Mouse (Mus musculus): ENCODE measurements around the gene 2810408A11Rik. TPM values are rescaled to one million over a fixed set of nuclear protein-coding genes. Genes with fewer than 3 reads are reported as not detected.

Gene 2810408A11Rik
- polyA plus RNA-seq, 1 experiment from 2014 or later: 5.5 TPM

DNA sequence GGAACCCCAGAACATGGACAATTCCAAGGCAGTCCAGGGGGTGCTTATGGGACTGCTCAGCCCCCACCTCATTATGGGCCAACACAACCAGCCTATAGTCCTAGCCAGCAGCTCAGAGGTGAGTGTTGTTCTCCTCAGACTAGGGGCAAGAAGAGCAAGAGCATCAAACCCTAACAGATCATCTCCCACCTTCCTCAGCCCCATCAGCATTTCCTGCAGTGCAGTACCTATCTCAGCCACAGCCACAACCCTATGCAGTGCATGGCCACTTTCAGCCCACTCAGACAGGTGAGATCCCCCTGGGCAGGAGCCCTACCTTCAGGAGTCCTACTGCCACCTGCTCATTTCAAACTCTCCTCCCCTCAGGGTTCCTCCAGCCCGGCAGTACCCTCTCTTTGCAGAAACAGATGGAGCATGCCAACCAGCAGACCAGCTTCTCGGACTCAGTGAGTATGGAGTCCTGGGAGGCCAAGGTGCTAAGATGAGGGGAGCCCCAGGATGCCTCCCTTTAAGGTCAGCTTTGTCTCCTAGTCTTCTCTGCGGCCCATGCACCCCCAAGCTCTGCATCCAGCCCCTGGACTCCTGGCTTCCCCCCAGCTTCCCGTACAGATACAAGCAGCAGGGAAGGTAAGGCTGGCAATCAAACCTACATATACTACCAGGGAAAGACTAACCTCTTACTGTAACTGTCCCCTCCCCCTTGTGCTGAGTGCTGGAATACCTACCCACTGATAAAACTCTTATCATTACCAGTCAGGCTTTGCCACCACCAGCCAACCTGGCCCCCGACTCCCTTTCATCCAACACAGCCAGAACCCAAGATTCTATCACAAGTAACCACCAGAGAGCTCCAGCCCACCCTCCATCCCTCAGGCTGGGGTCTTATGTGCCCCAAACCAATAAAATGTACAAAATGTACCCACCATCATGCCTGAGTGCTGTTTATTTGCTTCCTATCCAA is 15.2 kb upstream of the 2810408A11Rik start:
- ATAC-seq: no peak
- Histone ChIP-seq H3K36me3 (ENCODE audit: control insufficient read depth, insufficient read depth, low read length) (peaks cover 47% of the 10 kb centered on the region), H3K27me3 (replicated peaks; ENCODE audit: control insufficient read depth, insufficient read depth, low read length) (no peaks in the 10 kb centered on the region), H3K4me2 (ENCODE audit: low read length) (no peak overlapping the region), H3K9me3 (ENCODE audit: control insufficient read depth, low read length) (no peaks in the 10 kb centered on the region), H3K27ac (ENCODE audit: low read depth, low read length) (no peak overlapping the region), H3K4me3 (ENCODE audit: low read length) (no peak overlapping the region), H3K9ac (ENCODE audit: low read depth, low read length) (no peak overlapping the region), H3K4me1 (ENCODE audit: control insufficient read depth, insufficient read depth, low read depth, low read length) (peaks cover 36% of the 10 kb centered on the region)
- WGBS: 77% methylated on average over 5 of the region's 5 CpGs

DNA sequence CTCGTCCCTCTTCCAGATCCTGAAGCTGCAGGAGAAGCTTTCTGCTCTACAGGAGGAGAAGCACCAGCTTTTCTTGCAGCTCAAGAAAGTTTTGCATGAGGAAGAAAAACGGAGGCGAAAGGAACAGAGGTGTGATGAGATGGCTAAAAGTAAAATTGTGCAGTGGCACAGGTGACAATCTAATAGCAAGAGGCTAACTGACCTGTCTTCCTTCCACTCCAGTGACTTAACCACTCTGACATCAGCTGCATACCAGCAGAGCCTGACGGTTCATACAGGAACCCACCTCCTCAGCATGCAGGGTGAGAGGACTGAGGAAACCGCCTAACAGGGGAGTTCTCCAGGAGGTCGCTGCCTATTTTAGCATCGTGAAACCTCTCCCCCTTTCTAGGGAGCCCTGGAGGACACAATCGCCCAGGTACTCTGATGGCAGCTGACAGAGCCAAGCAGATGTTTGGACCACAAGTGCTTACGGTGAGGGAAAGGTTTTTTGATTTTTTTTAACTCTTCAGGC is 14.2 kb upstream of the 2810408A11Rik start:
- 33% methylated on average over 9 of the region's 9 CpGs for WGBS
- peaks cover 57% of the 10 kb centered on the region for H3K36me3 ChIP-seq (ENCODE audit: control insufficient read depth, insufficient read depth, low read length)
- H3K4me2 ChIP-seq (ENCODE audit: low read length): peak overlapping the region; percentile 99
- H3K9ac ChIP-seq (ENCODE audit: low read depth, low read length): no peak overlapping the region; the same call in 1 of the 2 replicates
- no peak overlapping the region for H3K27ac ChIP-seq (ENCODE audit: low read depth, low read length)
- no peaks in the 10 kb centered on the region for H3K27me3 ChIP-seq (replicated peaks; ENCODE audit: control insufficient read depth, insufficient read depth, low read length)
- no peaks in the 10 kb centered on the region for H3K9me3 ChIP-seq (ENCODE audit: control insufficient read depth, low read length)
- peak overlapping the region; percentile 86 for H3K4me3 ChIP-seq (ENCODE audit: low read length)
- no peak for ATAC-seq
- H3K4me1 ChIP-seq (ENCODE audit: control insufficient read depth, insufficient read depth, low read depth, low read length): peaks cover 33% of the 10 kb centered on the region

DNA sequence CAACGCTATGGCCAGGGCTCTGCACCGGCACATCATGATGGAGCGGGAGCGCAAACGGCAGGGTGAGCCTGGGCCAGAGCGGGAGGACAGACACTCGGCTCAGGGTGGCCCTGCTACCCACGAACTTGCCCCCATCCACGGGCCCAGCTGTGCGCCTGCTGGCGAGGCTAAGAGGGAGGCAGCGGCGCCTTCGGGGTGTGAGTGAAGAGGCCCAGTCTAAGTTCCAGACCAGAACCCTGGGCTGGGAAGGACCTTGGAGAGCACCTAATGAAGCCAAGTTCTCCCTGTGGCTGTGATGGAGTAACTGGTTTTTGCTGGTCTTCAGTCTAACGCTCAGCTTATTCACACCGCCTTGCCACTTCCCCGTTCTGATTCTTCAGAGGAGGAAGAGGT is 13.6 kb upstream of the 2810408A11Rik start:
- peak overlapping the region; percentile 86 for H3K4me3 ChIP-seq (ENCODE audit: low read length)
- H3K4me2 ChIP-seq (ENCODE audit: low read length): peak overlapping the region; percentile 99
- H3K27ac ChIP-seq (ENCODE audit: low read depth, low read length): peak overlapping the region; percentile 88
- ATAC-seq: no peak
- peaks cover 28% of the 10 kb centered on the region for H3K4me1 ChIP-seq (ENCODE audit: control insufficient read depth, insufficient read depth, low read depth, low read length)
- H3K9ac ChIP-seq (ENCODE audit: low read depth, low read length): peak overlapping the region; percentile 89
- peaks cover 63% of the 10 kb centered on the region for H3K36me3 ChIP-seq (ENCODE audit: control insufficient read depth, insufficient read depth, low read length)
- WGBS: 2% methylated on average over 16 of the region's 17 CpGs
- H3K27me3 ChIP-seq (replicated peaks; ENCODE audit: control insufficient read depth, insufficient read depth, low read length): no peaks in the 10 kb centered on the region
- no peaks in the 10 kb centered on the region for H3K9me3 ChIP-seq (ENCODE audit: control insufficient read depth, low read length)

DNA sequence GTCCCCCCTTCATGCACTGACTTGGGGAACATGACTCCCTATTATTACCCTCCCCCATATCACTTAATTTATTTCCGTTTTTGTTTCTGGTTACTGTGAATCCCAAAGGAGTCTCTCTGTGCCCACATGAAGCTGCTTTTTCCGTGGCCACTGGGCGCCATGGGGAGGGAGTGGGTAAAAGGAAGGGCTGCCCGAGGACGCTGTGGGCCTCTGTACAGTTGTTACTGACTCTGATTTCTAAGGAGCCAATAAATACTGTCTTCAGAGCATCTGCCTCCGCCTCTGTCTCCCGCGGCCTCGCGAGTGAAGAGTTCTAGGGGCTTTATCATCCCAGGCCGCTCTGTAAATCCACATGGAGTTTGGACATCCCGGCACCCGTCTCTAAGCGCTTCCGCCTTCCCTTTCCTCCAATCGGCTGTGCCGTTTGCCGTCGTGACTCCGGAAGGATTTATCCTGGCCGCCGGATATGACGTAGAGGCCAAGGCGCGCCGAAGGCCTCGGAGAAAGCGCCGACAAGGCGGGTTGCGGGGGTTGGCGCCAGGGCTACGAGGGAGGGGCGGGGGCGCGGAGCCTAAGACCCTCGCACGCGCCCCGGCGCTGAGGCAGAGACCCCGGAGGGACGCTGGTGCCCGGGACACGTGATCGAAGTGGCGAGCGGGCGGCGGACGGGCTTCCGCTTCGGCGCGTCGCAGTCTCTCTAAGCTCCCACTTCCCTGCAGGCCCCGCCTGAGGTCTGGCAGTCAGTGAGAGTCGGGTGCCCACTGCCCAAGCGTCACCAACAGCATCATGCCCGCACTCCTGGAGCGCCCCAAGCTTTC is 13.0 kb upstream of the 2810408A11Rik start, which contains the start of gene Gps2:
Gene Gps2 (plus strand): TSS at position 335 of the 818 bp plus-strand sequence.
- ATAC-seq: peak; percentile 92
- H3K9ac ChIP-seq (ENCODE audit: low read depth, low read length): peak within 1 kb of the TSS; percentile 89

DNA sequence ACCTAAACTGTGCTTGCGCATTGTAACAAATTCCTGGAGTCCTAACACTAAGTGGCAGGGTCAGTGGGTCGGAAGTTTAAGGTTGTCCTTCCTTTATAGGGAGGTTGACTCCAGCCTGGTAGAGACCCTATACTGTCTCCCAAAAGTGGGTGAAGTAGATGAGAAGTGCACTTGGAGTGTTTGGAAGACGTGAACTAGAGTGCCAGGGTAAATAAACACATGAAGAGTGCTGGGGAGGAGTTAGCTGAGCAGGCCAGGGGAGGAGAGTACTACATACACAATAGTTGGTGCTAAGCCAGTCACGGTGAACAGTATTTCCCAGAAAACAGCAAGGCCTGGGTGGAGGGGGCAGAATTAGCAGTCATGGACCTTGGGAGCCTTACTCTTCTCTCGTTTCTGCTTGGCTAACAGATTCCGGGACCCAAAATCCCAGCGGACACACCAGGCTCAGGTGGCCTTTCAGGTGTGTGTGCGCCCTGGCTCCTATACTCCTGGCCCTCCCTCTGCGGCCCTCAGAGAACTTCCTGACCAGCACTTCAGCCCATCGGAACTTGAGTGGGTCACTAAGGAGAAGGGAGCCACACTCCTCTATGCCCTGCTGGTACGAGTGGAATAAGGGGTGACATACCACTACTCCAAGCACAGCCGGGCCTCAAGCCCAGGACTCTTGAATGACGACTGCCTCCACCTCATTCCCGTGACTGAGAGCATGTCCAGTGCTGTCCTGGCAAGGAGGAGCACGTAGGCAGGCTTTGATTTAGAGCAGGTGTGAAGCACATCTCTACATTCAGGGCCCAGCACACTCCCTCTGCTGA is 12.1 kb upstream of the 2810408A11Rik start:
- Histone ChIP-seq H3K4me2 (ENCODE audit: low read length) (peak overlapping the region; percentile 99), H3K27ac (ENCODE audit: low read depth, low read length) (no peak overlapping the region), H3K4me1 (ENCODE audit: control insufficient read depth, insufficient read depth, low read depth, low read length) (peaks cover 23% of the 10 kb centered on the region), H3K9ac (ENCODE audit: low read depth, low read length) (no peak overlapping the region), H3K27me3 (replicated peaks; ENCODE audit: control insufficient read depth, insufficient read depth, low read length) (no peaks in the 10 kb centered on the region), H3K36me3 (ENCODE audit: control insufficient read depth, insufficient read depth, low read length) (peaks cover 69% of the 10 kb centered on the region), H3K4me3 (ENCODE audit: low read length) (peak overlapping the region; percentile 86), H3K9me3 (ENCODE audit: control insufficient read depth, low read length) (no peaks in the 10 kb centered on the region)
- no peak; the same call in 1 of the 2 replicates for ATAC-seq
- WGBS: 78% methylated on average over 15 of the region's 15 CpGs

More for the DNA sequence above, 13.0 kb upstream of the 2810408A11Rik start, which contains the start of gene Gps2:
- Histone ChIP-seq H3K36me3 (ENCODE audit: control insufficient read depth, insufficient read depth, low read length) (peaks cover 69% of the 10 kb centered on the region), H3K27me3 (replicated peaks; ENCODE audit: control insufficient read depth, insufficient read depth, low read length) (no peaks in the 10 kb centered on the region), H3K9me3 (ENCODE audit: control insufficient read depth, low read length) (no peaks in the 10 kb centered on the region), H3K4me1 (ENCODE audit: control insufficient read depth, insufficient read depth, low read depth, low read length) (peaks cover 23% of the 10 kb centered on the region), H3K4me2 (ENCODE audit: low read length) (peak within 1 kb of the TSS; percentile 99), H3K4me3 (ENCODE audit: low read length) (peak within 1 kb of the TSS; percentile 86), H3K27ac (ENCODE audit: low read depth, low read length) (peak within 1 kb of the TSS; percentile 88)
- 2% methylated on average over 60 of the region's 61 CpGs for WGBS

DNA sequence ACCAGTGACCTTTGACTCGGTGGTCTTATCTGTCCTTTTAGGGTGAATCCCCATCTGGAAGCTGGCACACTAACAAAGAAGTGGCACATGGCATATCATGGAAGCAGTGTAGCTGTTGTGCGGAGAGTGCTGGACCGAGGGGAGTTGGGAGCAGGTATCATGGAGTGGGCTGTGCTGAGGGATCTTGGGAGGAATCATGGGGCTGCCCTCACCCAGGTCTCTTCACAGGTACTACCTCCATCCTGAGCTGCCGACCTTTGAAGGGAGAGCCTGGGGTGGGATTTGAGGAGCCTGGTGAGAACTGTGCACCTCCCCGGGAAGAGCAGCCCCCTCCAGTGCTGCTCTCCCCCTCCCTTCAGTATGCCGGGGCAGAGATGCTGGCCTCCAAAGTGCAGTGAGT is 10.9 kb upstream of the 2810408A11Rik start:
- WGBS: 92% methylated on average over 5 of the region's 6 CpGs
- H3K27me3 ChIP-seq (replicated peaks; ENCODE audit: control insufficient read depth, insufficient read depth, low read length): no peaks in the 10 kb centered on the region
- H3K4me2 ChIP-seq (ENCODE audit: low read length): no peak overlapping the region
- no peak for ATAC-seq
- H3K27ac ChIP-seq (ENCODE audit: low read depth, low read length): no peak overlapping the region
- H3K4me1 ChIP-seq (ENCODE audit: control insufficient read depth, insufficient read depth, low read depth, low read length): peaks cover 23% of the 10 kb centered on the region
- H3K9me3 ChIP-seq (ENCODE audit: control insufficient read depth, low read length): no peaks in the 10 kb centered on the region
- no peak overlapping the region for H3K9ac ChIP-seq (ENCODE audit: low read depth, low read length)
- peaks cover 70% of the 10 kb centered on the region for H3K36me3 ChIP-seq (ENCODE audit: control insufficient read depth, insufficient read depth, low read length)
- no peak overlapping the region for H3K4me3 ChIP-seq (ENCODE audit: low read length)

DNA sequence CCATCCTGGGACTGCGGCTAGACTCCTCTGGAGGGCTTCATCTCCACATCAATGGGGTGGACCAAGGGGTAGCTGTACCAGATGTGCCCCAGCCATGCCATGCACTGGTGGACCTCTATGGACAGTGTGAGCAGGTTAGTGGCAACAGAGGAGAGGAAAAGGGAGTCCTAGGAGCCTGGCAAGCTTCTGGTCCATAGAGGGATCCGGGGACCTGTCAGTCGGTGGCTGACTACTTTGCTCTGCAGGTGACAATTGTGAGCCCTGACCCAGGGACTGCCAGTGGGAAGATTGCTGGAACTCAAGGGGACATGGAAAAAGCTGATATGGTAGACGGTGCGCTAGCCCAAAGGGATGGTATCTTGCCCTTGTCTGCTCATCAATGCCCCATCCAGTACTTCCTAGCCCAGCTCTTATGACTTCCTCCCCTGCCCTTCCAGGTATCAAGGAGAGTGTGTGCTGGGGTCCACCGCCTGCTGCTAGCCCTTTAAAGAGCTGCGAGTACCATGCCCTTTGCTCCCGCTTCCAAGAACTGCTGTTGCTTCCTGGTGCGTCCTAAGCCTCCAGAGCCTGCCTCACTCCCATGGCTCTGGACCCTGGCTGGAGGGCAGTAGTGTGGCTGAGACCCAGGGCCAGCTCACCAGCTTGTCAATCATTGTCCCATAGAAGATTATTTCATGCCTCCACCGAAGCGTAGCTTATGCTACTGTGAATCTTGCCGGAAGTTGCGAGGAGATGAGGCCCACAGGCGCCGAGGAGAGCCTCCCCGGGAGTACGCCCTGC is 10.2 kb upstream of the 2810408A11Rik start:
- Histone ChIP-seq H3K9ac (ENCODE audit: low read depth, low read length) (no peak overlapping the region), H3K4me2 (ENCODE audit: low read length) (no peak overlapping the region), H3K27me3 (replicated peaks; ENCODE audit: control insufficient read depth, insufficient read depth, low read length) (no peaks in the 10 kb centered on the region), H3K4me1 (ENCODE audit: control insufficient read depth, insufficient read depth, low read depth, low read length) (peaks cover 23% of the 10 kb centered on the region), H3K27ac (ENCODE audit: low read depth, low read length) (no peak overlapping the region), H3K9me3 (ENCODE audit: control insufficient read depth, low read length) (no peaks in the 10 kb centered on the region), H3K4me3 (ENCODE audit: low read length) (no peak overlapping the region), H3K36me3 (ENCODE audit: control insufficient read depth, insufficient read depth, low read length) (peaks cover 72% of the 10 kb centered on the region)
- ATAC-seq: no peak
- 94% methylated on average over 17 of the region's 17 CpGs for WGBS

DNA sequence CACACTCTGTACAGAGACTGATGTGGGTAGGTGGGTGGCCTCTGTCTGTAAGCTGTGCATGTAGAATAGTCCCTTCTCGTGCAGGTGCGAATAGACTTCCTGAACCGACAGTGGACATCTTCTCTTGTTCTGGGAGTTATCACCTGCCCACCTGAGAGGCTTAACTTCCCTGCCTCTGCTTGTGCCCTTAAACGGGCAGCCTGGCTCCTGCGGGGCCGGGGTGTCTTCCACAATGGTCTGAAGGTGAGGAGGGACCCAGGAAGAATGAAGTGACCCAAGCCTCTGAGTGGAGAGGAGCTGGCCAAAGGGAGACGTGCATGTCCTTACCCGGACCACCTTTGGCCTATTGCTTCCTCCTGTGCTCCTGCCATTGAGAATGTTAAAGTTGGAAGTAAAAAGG is 9.4 kb upstream of the 2810408A11Rik start:
- Histone ChIP-seq H3K9me3 (ENCODE audit: control insufficient read depth, low read length) (no peaks in the 10 kb centered on the region), H3K27me3 (replicated peaks; ENCODE audit: control insufficient read depth, insufficient read depth, low read length) (no peaks in the 10 kb centered on the region), H3K4me2 (ENCODE audit: low read length) (no peak overlapping the region), H3K4me1 (ENCODE audit: control insufficient read depth, insufficient read depth, low read depth, low read length) (peaks cover 15% of the 10 kb centered on the region), H3K27ac (ENCODE audit: low read depth, low read length) (no peak overlapping the region), H3K36me3 (ENCODE audit: control insufficient read depth, insufficient read depth, low read length) (peaks cover 69% of the 10 kb centered on the region), H3K9ac (ENCODE audit: low read depth, low read length) (no peak overlapping the region), H3K4me3 (ENCODE audit: low read length) (no peak overlapping the region)
- 94% methylated on average over 8 of the region's 8 CpGs for WGBS
- ATAC-seq: no peak

All from hindbrain, embryonic 16.5 days (tissue).